Mouse (Mus musculus): Measurements from ENCODE around the gene Aptx. TPM values are rescaled to one million over a fixed set of nuclear protein-coding genes. Genes with fewer than 3 reads are reported as not detected.

The Aptx gene
- polyA plus RNA-seq, 1 experiment: 8.3 TPM

- DNase-seq: no peak
- TF ChIP-seq POLR2A (IDR thresholded peaks at IDR 0.05; ENCODE audit: borderline replicate concordance, extremely low read depth, low read depth, low read length) (no peak), CTCF (IDR thresholded peaks at IDR 0.05; ENCODE audit: insufficient read depth, low read length) (0 out of 2 replicates have a peak, but pooled peaks have one; percentile 11)
- Histone ChIP-seq H3K4me3 (replicated peaks; ENCODE audit: extremely low read depth, low read depth, low read length) (no peak overlapping the region), H3K4me1 (ENCODE audit: control insufficient read depth, insufficient read depth, low read length) (no peaks in the 10 kb centered on the region)
- 37% methylated on average over 5 of the region's 5 CpGs for WGBS
These were observed 25.9 kb downstream of the Aptx start for GRCm38 (mm10) chr4:40677132-40677531.

GRCm38 (mm10) chr4:40676338-40676737, 26.7 kb downstream of the Aptx start:
- TF ChIP-seq POLR2A (IDR thresholded peaks at IDR 0.05; ENCODE audit: borderline replicate concordance, extremely low read depth, low read depth, low read length) (no peak), CTCF (IDR thresholded peaks at IDR 0.05; ENCODE audit: insufficient read depth, low read length) (no peak)
- 29% methylated on average over 14 of the region's 14 CpGs for WGBS
- DNase-seq: no peak
- no peak overlapping the region for H3K4me3 ChIP-seq (replicated peaks; ENCODE audit: extremely low read depth, low read depth, low read length)
- no peaks in the 10 kb centered on the region for H3K4me1 ChIP-seq (ENCODE audit: control insufficient read depth, insufficient read depth, low read length)

- WGBS: 93% methylated on average over 5 of the region's 5 CpGs
These were observed 29.5 kb downstream of the Aptx start for GRCm38 (mm10) chr4:40673526-40673925.

GRCm38 (mm10) chr4:40666237-40667012, 36.6 kb downstream of the Aptx start:
- no peak for DNase-seq
- TF ChIP-seq POLR2A (IDR thresholded peaks at IDR 0.05; ENCODE audit: borderline replicate concordance, extremely low read depth, low read depth, low read length): no peak
- TF ChIP-seq CTCF (IDR thresholded peaks at IDR 0.05; ENCODE audit: insufficient read depth, low read length): no peak
- H3K4me1 ChIP-seq (ENCODE audit: control insufficient read depth, insufficient read depth, low read length): no peaks in the 10 kb centered on the region
- no peak overlapping the region for H3K4me3 ChIP-seq (replicated peaks; ENCODE audit: extremely low read depth, low read depth, low read length)
- 51% methylated on average over 9 of the region's 9 CpGs for WGBS

More at GRCm38 (mm10) chr4:40673526-40673925, 29.5 kb downstream of the Aptx start:
- no peaks in the 10 kb centered on the region for H3K4me1 ChIP-seq (ENCODE audit: control insufficient read depth, insufficient read depth, low read length)
- DNase-seq: no peak
- no peak overlapping the region for H3K4me3 ChIP-seq (replicated peaks; ENCODE audit: extremely low read depth, low read depth, low read length)
- no peak for TF ChIP-seq CTCF (IDR thresholded peaks at IDR 0.05; ENCODE audit: insufficient read depth, low read length)
- TF ChIP-seq POLR2A (IDR thresholded peaks at IDR 0.05; ENCODE audit: borderline replicate concordance, extremely low read depth, low read depth, low read length): no peak

- DNase-seq: no peak
- no peak overlapping the region for H3K4me3 ChIP-seq (replicated peaks; ENCODE audit: extremely low read depth, low read depth, low read length)
- no peaks in the 10 kb centered on the region for H3K4me1 ChIP-seq (ENCODE audit: control insufficient read depth, insufficient read depth, low read length)
- TF ChIP-seq CTCF (IDR thresholded peaks at IDR 0.05; ENCODE audit: insufficient read depth, low read length): no peak
- TF ChIP-seq POLR2A (IDR thresholded peaks at IDR 0.05; ENCODE audit: borderline replicate concordance, extremely low read depth, low read depth, low read length): no peak
- WGBS: 90% methylated on average over 2 of the region's 2 CpGs
These were observed 51.9 kb downstream of the Aptx start for GRCm38 (mm10) chr4:40651055-40651454.

- WGBS: 63% methylated on average over 5 of the region's 5 CpGs
- H3K4me1 ChIP-seq (ENCODE audit: control insufficient read depth, insufficient read depth, low read length): no peaks in the 10 kb centered on the region
- no peak for DNase-seq
- no peak overlapping the region for H3K4me3 ChIP-seq (replicated peaks; ENCODE audit: extremely low read depth, low read depth, low read length)
- no peak for TF ChIP-seq CTCF (IDR thresholded peaks at IDR 0.05; ENCODE audit: insufficient read depth, low read length)
- TF ChIP-seq POLR2A (IDR thresholded peaks at IDR 0.05; ENCODE audit: borderline replicate concordance, extremely low read depth, low read depth, low read length): no peak
These were observed 53.9 kb downstream of the Aptx start for GRCm38 (mm10) chr4:40649111-40649510.

GRCm38 (mm10) chr4:40643567-40643966, 59.4 kb downstream of the Aptx start:
- Histone ChIP-seq H3K4me3 (replicated peaks; ENCODE audit: extremely low read depth, low read depth, low read length) (no peak overlapping the region), H3K4me1 (ENCODE audit: control insufficient read depth, insufficient read depth, low read length) (no peaks in the 10 kb centered on the region)
- no peak for TF ChIP-seq CTCF (IDR thresholded peaks at IDR 0.05; ENCODE audit: insufficient read depth, low read length)
- no peak for TF ChIP-seq POLR2A (IDR thresholded peaks at IDR 0.05; ENCODE audit: borderline replicate concordance, extremely low read depth, low read depth, low read length)
- 26% methylated on average over 5 of the region's 5 CpGs for WGBS
- DNase-seq: no peak

- 81% methylated on average over 4 of the region's 4 CpGs for WGBS
- H3K4me3 ChIP-seq (replicated peaks; ENCODE audit: extremely low read depth, low read depth, low read length): no peak overlapping the region
- H3K4me1 ChIP-seq (ENCODE audit: control insufficient read depth, insufficient read depth, low read length): no peaks in the 10 kb centered on the region
- TF ChIP-seq POLR2A (IDR thresholded peaks at IDR 0.05; ENCODE audit: borderline replicate concordance, extremely low read depth, low read depth, low read length) (no peak), CTCF (IDR thresholded peaks at IDR 0.05; ENCODE audit: insufficient read depth, low read length) (no peak)
- no peak for DNase-seq
These were observed 62.0 kb downstream of the Aptx start for GRCm38 (mm10) chr4:40640991-40641390.

Other genes starting within 250 kb of the Aptx start
- 0.07 and 0.28 TPM in 2 replicates for gene Tmem215, start 231.0 kb downstream of the Aptx start, polyA plus RNA-seq (2012; rRNA removed)
- gene Dnaja1, start 19.0 kb upstream of the Aptx start, polyA plus RNA-seq (2012; rRNA removed): 5.7 and 8.5 TPM in 2 replicates
- gene Smu1, start 54.7 kb upstream of the Aptx start, polyA plus RNA-seq (2012; rRNA removed): 13.1 and 21.5 TPM in 2 replicates
- 44.6 and 47.7 TPM in 2 replicates for gene B4galt1, start 150.8 kb upstream of the Aptx start, polyA plus RNA-seq (2012; rRNA removed)
- gene Spink4, start 216.9 kb upstream of the Aptx start, polyA plus RNA-seq (2012; rRNA removed): 15.6 and 43.5 TPM in 2 replicates
- gene Bag1, start 245.1 kb upstream of the Aptx start, polyA plus RNA-seq (2012; rRNA removed): 123 and 198 TPM in 2 replicates
- gene Chmp5, start 245.2 kb upstream of the Aptx start, polyA plus RNA-seq (2012; rRNA removed): 17.3 and 32.0 TPM in 2 replicates

Measured in lung, adult 2 months (tissue).